Mouse (Mus musculus): Measurements from ENCODE around the gene Pjvk. TPM values are rescaled to one million over a fixed set of nuclear protein-coding genes. Genes with fewer than 3 reads are reported as not detected.
A peak's percentile ranks its signal among the peaks of the same experiment; 100 is the strongest.
"Not testable (repeated sequence)": the region's sequence is repeated elsewhere in the genome, so short reads cannot be mapped to it uniquely, and the experiment has no call there.

Pjvk gene
- not detected for polyA plus RNA-seq (2017; shearing (Covaris generic))

DNA sequence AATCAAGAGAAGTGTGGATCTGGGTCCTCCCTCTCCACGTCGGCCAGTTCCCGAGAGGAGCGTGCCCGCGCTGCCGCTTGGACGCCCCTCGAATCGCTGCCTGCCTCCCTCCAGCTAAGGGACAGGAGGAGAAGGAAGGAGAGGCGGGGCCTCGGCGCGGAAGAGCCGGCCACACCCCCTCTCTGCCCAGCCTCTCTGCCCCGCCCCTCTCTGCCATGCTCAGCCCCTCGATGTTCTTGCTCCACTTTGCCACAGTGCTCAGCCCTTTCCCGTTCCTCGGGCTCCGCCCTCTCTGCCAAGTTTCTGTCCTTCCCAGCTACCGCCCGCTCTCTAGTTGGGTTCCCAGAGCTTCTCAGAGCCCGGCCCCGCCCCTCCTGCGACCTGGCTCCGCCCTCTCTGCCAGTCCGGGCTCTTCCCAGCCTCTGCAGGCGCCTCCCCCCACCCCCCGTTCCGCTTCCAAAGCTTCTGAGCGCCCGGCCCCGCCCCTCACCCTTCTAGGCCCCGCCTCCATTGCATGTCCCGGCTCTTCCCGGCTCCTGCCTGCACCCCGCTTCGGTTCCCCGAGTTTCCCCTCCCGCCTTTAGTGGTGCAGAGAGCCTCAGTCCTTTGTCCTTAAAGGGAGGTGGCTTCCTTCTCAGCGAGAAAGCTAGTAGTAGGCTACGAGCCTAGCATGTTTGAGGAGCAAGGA is at the start of gene Pjvk, which contains the start of gene Prkra:
Gene Pjvk (plus strand): TSS at position 594 of the 688 bp plus-strand sequence.
Gene Prkra (minus strand): TSS at position 133 of the 688 bp plus-strand sequence.
- ATAC-seq: peak; percentile 95

DNA sequence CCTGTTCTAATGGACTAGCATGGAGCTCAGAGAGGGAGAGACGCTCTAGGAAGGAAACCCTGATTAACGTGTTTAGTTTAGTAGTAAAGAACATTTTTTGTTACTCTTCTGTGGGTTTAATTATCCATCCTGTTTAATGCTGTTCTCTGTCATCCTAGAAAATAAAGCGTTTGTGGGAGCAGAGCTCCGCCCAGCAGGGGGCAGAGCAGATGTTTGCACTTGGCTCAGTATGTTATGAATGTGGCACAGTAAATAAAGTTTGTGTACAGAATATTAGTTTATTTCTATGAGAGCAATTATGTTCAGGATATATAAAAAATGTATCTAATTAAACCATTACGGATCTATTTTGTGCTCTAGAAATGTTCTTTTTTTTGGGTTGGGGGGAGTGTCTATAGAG is 49.1 kb upstream of the Pjvk start:
- no peak for ATAC-seq

- no peak for ATAC-seq
These were observed 46.0 kb upstream of the Pjvk start for GRCm38 (mm10) chr2:76602256-76602655.

DNA sequence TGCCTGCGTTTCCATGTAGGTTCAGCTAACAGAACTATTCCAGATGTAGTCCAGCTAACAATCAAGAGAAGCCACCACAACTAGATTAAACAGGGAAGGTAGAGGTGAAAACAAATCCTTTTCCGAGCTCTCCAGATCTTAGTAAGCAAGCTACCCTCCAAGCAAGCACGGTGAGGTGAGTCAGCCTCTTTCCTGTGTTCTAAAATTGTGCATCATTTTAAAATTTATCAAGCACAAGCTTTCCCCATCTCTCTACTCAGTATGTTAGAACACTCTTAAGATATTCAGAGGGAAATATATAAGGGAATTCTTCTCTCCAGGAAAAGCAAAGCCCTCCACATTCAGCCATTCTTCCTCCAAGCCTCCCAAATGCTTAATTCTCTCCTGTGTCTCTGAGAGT is 41.6 kb upstream of the Pjvk start:
- ATAC-seq: no peak

DNA sequence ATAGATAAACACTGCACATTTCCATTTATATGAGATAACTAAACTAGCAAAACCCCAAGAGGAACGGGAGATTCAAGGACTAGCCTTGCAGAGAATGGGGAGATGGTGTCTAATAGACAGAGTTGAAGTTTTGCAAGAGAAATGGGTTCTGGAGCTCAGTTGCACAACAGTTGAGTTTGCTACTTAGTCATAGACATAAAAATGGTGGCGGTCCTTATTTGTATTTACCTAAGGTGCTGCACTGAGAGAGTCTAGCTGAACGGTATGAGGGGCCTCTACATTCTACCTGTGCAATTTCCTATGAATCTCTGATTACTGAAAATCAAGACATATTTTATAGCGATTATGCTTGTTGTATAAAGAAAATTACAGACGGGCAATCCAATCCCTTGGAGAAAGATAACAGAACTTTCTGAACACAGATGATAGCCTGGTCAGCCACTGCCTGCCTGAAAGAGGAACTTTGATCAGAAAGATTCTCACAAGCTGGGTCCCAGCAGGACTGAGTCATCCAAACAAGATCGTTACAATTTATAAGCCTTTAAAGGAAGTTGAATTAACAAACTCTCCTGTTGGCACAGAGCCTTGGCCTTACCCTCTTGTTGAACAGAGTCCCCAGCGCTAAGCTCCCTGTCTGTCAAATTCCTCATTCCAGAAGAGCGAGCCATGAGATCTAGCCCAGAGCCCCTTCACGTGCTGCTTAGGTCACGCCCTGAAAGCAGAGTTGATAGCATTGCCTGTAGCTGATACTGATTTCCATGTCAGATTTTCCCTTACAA is 37.8 kb upstream of the Pjvk start:
- no peak for ATAC-seq

- no peak for ATAC-seq
These were observed 36.3 kb upstream of the Pjvk start for GRCm38 (mm10) chr2:76611996-76612395.

GRCm38 (mm10) chr2:76618078-76618477 is 30.2 kb upstream of the Pjvk start:
- no peak for ATAC-seq

- no peak for ATAC-seq
These were observed 28.1 kb upstream of the Pjvk start for GRCm38 (mm10) chr2:76620188-76620587.

DNA sequence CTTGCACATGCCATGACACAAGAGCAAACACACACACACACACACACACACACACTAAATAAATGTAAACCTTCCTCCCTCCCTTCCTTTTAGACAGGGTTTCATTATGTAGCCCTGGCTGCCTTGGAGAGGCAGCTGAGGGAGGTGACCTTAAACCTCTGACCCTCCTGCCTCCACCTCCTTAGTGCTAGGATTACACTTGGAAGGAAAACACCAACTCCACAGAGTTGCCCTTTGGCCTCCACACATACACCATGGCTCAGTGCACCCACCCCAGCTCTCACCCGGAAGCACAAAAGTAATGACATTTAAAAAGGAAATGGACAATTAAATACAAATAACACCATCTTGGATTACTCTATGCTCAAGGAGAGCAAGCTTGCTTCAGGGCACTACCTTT is 26.6 kb upstream of the Pjvk start:
- no peak for ATAC-seq

- ATAC-seq: not testable (repeated sequence)
These were observed 26.0 kb upstream of the Pjvk start for GRCm38 (mm10) chr2:76622316-76622715.

GRCm38 (mm10) chr2:76630293-76630692 is 18.0 kb upstream of the Pjvk start:
- ATAC-seq: no peak

DNA sequence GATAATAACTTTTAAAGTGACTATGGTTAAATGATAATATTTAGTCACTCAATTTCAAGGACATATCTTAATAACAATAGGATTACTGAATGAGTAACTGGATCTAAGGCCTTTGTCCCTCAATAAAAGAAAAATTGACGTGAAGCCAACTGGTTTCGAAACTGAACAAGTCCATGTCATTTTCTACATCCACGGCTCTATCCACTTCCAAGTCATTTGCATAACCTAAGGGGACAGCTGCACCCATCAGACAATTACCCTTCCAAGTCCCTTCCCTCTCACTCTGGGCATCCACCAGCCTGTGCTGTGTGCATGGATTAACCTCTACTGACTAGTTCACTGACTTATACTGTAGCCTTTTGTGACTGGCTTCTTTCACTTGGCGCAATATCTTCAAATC is 16.7 kb upstream of the Pjvk start:
- ATAC-seq: no peak

- ATAC-seq: no peak
These were observed 8.6 kb upstream of the Pjvk start for GRCm38 (mm10) chr2:76639637-76640036.

DNA sequence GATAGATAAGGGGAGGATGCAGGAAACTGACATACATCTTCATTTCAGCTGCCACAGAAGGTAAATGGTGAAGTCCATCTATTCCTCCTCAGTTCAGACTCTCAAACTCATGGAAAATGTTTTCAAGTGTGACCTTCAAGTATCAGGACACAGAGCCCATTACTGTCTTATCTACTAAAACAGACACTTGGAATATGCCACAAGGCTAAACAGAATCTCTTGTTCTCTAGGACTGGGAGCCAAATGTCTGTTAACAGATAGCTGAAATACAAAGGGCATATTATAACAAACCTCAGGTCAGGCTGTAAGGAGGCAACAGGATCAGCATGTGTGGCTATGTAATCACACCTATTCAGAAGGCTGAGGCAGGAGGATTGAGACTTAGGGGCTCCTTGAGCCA is 4.5 kb upstream of the Pjvk start:
- no peak for ATAC-seq

GRCm38 (mm10) chr2:76647441-76647869 is 821 bp upstream of the Pjvk start:
- ATAC-seq: peak; percentile 17

DNA sequence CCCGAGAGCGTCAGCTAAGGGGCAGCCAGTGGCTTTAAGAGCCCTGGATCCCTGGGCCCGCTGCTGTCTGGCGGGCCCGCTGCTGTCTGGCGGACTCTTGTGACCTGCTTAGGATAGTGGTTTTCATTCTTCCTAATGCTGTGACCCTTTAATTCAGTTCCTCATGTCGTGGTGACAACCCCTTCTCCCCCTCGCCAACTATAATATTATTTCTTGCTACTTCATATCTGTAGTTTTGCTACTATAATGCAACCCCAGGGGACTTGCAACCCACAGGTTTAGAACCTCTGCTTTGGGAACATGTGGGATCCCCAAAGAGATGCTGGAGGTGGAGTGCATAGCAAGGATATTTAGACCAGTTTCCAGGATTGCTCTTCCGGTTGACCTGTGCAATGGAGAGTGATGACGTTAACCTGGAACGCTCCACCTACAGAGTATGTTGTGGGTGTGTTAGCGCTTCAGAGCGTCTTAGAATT is 428 bp downstream of the Pjvk start:
- ATAC-seq: no peak

- no peak for ATAC-seq
These were observed 4.8 kb downstream of the Pjvk start for GRCm38 (mm10) chr2:76653070-76653469.

GRCm38 (mm10) chr2:76654646-76655045 is 6.4 kb downstream of the Pjvk start:
- no peak for ATAC-seq

GRCm38 (mm10) chr2:76655444-76655843 is 7.2 kb downstream of the Pjvk start:
- ATAC-seq: no peak

DNA sequence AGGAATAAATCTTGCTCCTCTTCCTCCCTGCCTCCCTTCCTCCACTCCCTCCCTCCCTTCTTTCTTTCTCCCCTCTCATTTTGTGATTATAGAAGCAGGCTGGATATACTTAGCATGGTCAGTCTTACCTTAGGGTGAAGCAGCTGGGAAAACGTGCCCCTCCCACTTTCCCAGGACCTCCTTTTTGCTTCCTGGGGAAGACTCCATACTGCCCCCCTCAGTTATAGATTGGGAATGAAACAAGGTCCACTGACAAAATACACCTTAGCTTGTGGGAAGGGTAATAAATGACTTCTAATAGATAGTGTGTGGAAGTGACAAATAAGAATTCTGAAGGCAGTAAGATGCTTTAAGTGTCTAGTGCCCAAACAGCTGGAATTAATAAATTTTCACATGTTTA is 7.7 kb downstream of the Pjvk start:
- ATAC-seq: no peak

DNA sequence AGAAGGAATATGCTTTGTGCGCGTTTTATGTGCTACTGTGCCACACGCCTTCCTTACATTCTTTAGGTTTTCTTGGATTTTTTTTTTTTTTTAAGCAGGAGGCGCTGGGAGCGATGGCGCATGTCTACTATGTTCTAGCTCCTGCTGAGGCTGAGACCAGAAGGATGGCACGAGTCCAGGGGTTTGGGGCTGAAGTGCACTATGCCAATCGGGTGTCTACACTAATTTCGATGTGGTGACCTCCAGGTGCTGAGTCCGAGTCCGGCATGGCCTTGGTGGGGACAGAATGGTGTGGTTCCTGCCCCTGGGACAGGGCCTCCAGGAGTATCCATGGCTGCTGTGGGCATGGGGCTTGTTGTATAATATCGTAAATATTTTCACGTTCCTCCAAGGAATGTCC is 10.3 kb downstream of the Pjvk start:
- no peak for ATAC-seq

DNA sequence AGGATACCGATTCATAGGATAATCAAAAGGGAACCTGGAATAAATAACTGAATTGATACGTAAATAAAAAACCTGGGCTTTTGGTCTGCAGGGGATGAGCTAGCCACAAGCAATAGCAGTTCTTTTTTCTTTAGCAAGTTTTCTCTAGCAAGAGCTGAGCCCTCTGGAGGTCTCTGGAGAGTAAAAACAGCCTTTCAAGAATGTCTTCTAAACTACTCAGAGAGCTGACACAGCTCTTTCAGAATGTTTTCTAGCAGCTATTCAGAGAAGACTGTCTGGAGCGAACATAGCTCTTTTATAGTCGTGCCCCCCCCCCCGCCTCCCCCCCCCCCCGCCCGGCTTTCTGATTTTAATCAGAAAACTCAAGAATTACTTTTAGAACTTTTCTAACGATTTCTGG is 11.1 kb downstream of the Pjvk start:
- ATAC-seq: no peak

- no peak for ATAC-seq
These were observed 17.3 kb downstream of the Pjvk start for GRCm38 (mm10) chr2:76665531-76665930.

DNA sequence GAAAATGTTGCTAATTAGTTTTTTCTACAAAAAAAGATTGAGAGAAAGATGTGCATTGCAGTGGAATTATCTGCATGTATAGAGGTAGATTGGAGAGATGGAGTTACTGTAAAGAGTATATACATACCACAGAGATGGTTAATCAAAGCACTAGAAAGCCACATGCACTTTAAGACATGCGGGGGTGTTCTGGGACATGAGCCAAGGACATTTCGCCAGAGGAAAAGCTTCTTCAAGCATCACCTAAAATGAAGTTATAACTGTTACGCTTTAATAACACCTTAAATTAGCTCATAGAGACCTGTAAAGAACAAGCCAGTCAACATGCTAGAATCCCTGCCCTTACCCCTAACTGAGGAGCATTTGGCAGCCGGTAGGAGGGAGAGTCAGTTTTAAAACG is 18.9 kb downstream of the Pjvk start:
- ATAC-seq: no peak
